Mouse (Mus musculus): ENCODE data around the gene Olfr1393.
"Not testable (repeated sequence)": the region's sequence is repeated elsewhere in the genome, so short reads cannot be mapped to it uniquely, and the experiment has no call there.

Olfr1393 gene

DNA sequence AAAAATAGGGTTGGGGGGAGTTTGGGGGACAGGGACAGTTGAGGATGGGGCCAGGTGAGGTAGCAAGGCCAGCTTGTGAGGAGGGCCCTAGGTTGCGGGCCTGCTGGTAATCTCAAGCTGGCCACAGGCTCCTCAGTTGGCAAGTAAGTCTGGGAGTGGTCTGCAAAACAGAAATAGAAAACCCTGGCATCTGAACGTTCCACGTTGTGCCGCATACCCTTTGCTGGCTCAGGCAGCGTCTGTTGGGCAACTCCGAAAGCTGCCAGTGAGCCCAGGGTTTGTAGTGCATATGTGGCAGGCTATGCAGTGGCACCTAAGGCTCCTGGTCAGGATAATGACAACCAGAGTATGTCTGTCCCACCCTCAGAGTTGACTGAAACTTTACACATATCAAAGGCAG lies 15.0 kb upstream of the Olfr1393 start:
- DNase-seq (ENCODE audit: low read depth, low spot score): no peak
- Histone ChIP-seq H3K36me3 (ENCODE audit: control insufficient read depth, insufficient read depth, low read length, poor library complexity, severe bottlenecking) (peaks cover 21% of the 10 kb centered on the region), H3K27me3 (ENCODE audit: control insufficient read depth, insufficient read depth, low read length, poor library complexity, severe bottlenecking) (no peaks in the 10 kb centered on the region)

DNA sequence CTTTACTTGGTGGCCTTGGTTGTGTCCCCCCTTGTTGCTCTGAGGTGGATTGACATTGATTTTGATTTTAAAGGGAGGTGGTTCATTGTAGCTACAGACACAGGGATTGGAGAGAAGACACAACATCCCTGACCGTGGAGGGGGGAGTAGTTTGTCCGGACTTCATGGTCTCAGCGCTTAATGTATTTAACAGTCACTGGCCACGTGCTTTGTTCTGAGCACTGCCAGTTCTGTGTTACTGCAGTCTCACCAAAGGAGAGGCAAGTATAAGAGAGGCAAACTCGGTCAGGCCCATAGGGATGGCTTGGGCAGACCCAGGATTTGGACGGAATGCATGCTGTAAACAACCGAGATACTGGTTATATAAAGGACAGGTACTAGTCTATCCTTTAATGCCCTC lies 14.0 kb upstream of the Olfr1393 start:
- Histone ChIP-seq H3K36me3 (ENCODE audit: control insufficient read depth, insufficient read depth, low read length, poor library complexity, severe bottlenecking) (peaks cover 21% of the 10 kb centered on the region), H3K27me3 (ENCODE audit: control insufficient read depth, insufficient read depth, low read length, poor library complexity, severe bottlenecking) (no peaks in the 10 kb centered on the region)
- no peak for DNase-seq (ENCODE audit: low read depth, low spot score)

DNA sequence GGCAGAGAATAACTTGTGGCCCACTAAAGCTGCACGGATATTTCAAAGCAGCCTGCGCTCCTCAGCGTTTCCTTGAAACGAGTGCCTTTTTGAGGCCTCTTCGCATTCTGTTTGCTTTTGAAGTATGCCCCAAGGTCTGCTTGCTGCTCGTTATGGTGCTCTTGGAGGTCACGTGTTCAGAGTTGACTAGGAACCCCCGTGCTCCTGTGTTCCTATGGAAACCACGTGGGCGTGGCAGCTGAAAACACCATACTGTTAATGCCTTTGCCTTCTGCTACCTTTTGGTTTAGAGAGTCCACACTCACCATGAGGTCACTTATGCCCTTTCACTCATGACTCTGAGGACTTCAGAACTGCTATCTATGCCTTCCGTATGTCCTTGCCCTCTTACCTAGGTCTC lies 13.5 kb upstream of the Olfr1393 start:
- Histone ChIP-seq H3K27me3 (ENCODE audit: control insufficient read depth, insufficient read depth, low read length, poor library complexity, severe bottlenecking) (no peaks in the 10 kb centered on the region), H3K36me3 (ENCODE audit: control insufficient read depth, insufficient read depth, low read length, poor library complexity, severe bottlenecking) (peaks cover 21% of the 10 kb centered on the region)
- no peak for DNase-seq (ENCODE audit: low read depth, low spot score)

DNA sequence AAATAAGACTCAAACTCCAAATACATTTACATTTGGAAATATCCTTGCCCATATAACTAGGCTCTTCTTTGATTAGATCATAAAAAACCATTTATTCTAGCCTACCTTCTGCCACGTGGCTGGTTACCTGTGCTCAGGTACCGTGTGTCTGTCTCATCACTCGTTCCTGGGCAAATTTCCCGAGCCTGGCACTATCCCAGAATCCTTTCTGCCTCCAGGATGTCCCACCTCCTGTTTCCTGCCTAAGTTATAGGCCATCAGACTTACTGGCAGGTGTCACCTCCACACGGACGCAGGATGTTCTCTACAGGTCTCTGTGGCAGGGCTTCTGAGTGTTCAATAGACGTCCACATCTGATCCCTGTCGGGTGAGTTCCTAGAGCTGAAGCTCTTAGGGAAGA lies 13.0 kb upstream of the Olfr1393 start:
- DNase-seq (ENCODE audit: low read depth, low spot score): no peak
- Histone ChIP-seq H3K36me3 (ENCODE audit: control insufficient read depth, insufficient read depth, low read length, poor library complexity, severe bottlenecking) (peaks cover 18% of the 10 kb centered on the region), H3K27me3 (ENCODE audit: control insufficient read depth, insufficient read depth, low read length, poor library complexity, severe bottlenecking) (no peaks in the 10 kb centered on the region)

DNA sequence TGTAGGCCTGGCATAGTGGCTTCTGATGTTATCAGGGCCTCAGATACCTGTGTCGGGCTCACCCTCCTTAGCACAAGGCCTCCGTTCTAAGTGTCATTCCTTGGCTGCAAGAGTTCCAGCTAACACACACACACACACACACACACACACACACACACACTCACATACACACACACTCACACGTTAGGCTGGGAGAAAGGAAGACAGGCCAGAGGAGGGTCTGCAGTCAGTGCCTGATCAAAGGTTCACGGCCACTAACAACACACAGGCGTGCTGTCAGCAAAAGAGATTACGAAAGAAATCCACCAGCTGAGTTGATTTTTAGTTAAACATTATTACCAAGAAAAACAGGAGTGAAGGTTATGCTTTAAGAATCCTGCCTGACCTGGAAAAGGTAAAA lies 11.4 kb upstream of the Olfr1393 start:
- no peaks in the 10 kb centered on the region for H3K27me3 ChIP-seq (ENCODE audit: control insufficient read depth, insufficient read depth, low read length, poor library complexity, severe bottlenecking)
- no peak for DNase-seq (ENCODE audit: low read depth, low spot score)
- H3K36me3 ChIP-seq (ENCODE audit: control insufficient read depth, insufficient read depth, low read length, poor library complexity, severe bottlenecking): peaks cover 6% of the 10 kb centered on the region

DNA sequence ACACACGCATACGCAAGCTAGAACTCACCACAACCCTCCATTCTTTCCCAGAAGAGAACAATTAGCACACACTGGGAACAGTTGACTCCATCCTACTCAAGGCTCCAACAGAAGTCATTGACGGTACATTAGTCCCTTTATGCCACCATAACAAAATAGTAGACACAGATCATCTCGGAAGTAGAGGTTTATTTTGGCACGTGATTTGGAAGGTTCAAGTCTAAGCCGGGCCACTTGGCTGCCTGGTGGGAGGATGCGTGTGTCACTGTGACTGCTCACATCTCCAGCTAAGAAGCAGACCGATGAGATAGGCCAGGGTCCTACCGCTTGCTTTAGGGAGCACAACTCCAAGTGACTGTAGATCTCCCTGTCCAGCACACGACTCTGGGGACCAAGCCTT lies 10.8 kb upstream of the Olfr1393 start:
- peaks cover 6% of the 10 kb centered on the region for H3K36me3 ChIP-seq (ENCODE audit: control insufficient read depth, insufficient read depth, low read length, poor library complexity, severe bottlenecking)
- no peaks in the 10 kb centered on the region; the same call in 1 of the 2 replicates for H3K27me3 ChIP-seq (ENCODE audit: control insufficient read depth, insufficient read depth, low read length, poor library complexity, severe bottlenecking)
- no peak for DNase-seq (ENCODE audit: low read depth, low spot score)

DNA sequence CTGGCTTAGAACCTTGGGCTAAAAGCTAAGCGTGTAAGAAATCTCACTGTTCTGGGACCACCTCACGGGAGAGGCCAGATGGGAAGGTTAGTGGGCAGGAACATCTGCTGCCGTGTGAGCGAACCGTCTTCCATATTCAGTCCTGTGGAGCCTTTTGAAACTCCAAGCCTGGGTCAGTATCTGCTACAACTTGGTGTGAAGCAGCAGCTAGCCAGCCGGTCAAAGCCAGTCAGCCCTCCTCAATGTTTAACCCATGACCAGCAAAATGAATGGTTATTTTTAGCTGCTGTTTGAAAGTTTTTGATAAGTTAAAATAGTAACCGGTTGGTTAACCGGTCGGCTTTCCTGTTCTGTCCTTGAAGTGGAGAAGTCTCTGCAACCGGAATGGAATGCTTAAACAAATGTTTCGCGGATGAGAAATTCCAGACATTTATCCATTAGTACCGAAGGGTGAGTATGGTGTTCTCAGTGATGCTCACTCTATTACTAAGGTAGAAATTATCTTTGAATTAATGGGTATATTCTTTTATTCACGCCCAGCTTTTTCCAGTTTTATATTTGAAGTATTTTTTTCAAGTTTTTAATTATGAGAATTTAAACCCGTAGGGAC lies 10.0 kb upstream of the Olfr1393 start:
- Histone ChIP-seq H3K36me3 (ENCODE audit: control insufficient read depth, insufficient read depth, low read length, poor library complexity, severe bottlenecking) (peaks cover under 1% of the 10 kb centered on the region), H3K27me3 (ENCODE audit: control insufficient read depth, insufficient read depth, low read length, poor library complexity, severe bottlenecking) (no peaks in the 10 kb centered on the region; the same call in 1 of the 2 replicates)
- no peak for DNase-seq (ENCODE audit: low read depth, low spot score)

DNA sequence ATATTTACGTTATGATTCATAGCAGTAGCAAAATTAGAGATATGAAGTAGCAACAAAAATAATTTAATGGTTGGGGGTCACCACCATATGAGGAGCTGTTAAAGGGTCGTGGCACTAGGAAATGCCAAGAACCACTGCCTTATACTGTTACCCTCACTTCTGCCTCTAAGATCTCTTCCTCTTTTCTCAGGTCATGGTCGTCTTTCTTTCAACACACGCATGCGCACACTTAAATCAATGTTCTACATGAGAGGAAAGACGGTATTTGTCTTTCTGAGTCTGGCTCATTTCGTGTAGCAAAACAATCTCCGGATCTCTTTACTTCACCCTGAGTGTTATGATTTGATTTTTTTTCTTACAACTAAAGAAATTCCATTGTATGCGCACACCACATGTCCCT lies 8.3 kb upstream of the Olfr1393 start:
- no peaks in the 10 kb centered on the region; the same call in 1 of the 2 replicates for H3K27me3 ChIP-seq (ENCODE audit: control insufficient read depth, insufficient read depth, low read length, poor library complexity, severe bottlenecking)
- peak; percentile 29 for DNase-seq (ENCODE audit: low read depth, low spot score)
- H3K36me3 ChIP-seq (ENCODE audit: control insufficient read depth, insufficient read depth, low read length, poor library complexity, severe bottlenecking): no peaks in the 10 kb centered on the region

DNA sequence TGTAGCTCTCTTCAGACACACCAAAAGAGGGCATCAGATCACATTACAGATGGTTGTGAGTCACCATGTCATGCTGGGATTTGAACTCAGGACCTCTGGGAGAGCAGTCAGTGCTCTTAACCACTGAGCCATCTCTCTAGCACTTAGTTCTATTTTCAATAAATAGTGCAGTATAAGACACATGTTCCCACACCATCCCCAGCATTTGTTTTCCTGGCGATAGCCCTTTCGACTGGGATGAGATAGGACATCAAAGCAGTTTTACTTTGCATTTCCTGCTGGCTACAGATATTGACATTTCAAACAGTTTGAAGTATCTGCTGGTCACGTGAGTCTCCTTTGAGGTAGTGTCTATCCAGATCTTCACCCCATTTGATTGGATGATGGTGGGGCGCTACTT lies 7.7 kb upstream of the Olfr1393 start:
- H3K36me3 ChIP-seq (ENCODE audit: control insufficient read depth, insufficient read depth, low read length, poor library complexity, severe bottlenecking): no peaks in the 10 kb centered on the region
- no peaks in the 10 kb centered on the region; the same call in 1 of the 2 replicates for H3K27me3 ChIP-seq (ENCODE audit: control insufficient read depth, insufficient read depth, low read length, poor library complexity, severe bottlenecking)
- no peak for DNase-seq (ENCODE audit: low read depth, low spot score)

DNA sequence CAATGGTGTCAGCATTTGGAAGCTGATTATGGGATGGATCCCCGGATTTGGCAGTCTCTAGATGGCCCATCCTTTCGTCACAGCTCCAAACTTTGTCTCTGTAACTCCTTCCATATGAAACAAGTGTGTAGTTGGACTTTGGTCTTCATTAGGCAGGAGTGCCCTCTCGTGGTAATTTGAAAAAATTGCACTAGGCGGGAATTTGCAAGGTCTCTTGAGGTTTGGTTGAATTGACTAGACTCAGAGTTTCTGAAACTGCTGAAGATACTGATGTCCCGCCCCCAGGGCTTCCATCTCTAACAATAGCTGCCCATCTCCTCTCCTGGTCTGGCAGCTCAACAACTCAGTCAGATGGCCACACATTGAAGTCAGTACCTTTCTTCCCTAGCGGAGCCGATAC lies 6.8 kb upstream of the Olfr1393 start:
- no peaks in the 10 kb centered on the region; the same call in 1 of the 2 replicates for H3K27me3 ChIP-seq (ENCODE audit: control insufficient read depth, insufficient read depth, low read length, poor library complexity, severe bottlenecking)

DNA sequence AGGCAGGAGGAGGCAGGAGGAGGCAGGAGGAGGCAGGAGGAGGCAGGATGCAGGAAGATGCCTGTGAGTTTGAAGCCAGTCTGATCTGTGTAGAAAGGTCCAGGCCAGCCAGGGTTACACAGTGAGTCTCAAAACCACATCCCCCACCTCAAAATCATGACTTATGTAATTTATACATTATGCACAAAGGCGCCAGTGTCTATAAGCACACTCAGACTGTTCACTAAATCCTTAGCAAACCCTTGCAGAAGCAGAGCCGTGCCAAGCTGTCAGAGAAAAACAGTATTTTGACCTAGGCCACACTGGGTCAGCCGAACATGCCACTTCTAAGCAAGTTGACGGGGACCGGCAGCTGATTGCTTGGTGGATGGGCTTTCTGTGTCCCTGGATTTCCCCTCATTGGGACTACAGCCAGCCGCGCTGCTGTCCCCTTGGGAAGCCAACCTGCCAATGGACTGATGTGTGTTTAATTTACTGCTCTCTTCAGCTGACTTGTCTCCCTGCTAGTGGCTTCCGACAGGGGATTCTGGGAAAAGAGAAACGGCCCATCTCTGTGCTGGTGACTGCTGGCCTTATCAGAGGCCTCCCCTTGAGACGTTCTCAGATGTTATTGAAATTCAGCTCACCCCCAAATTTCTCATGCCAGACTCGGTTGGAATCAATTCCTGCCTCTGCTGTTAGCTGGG lies 4.1 kb upstream of the Olfr1393 start:
- Histone ChIP-seq H3K36me3 (ENCODE audit: control insufficient read depth, insufficient read depth, low read length, poor library complexity, severe bottlenecking) (no peaks in the 10 kb centered on the region), H3K27me3 (ENCODE audit: control insufficient read depth, insufficient read depth, low read length, poor library complexity, severe bottlenecking) (no peaks in the 10 kb centered on the region; the same call in 1 of the 2 replicates)
- no peak for DNase-seq (ENCODE audit: low read depth, low spot score)

More for the DNA sequence above, 6.8 kb upstream of the Olfr1393 start:
- peak; percentile 78 for DNase-seq (ENCODE audit: low read depth, low spot score)
- no peaks in the 10 kb centered on the region for H3K36me3 ChIP-seq (ENCODE audit: control insufficient read depth, insufficient read depth, low read length, poor library complexity, severe bottlenecking)

DNA sequence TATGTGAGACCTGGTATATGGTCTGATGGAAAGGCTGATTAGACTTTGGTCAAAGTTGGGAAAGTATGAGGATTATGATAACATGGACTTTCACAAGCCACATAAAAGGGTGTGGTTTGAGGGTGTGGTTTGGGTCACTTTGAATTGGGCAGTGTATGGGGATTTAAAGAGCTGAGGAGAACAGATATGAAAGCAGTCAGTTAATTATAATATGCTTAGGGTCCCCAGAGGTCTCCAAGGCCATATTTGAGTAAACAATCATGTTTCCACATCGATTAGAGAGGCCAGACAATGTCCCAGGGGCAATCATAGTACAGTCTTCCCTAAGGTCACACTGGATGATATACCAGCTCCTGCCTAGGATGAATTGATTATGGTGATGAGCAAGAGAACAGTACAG lies 6.9 kb downstream of the Olfr1393 start, which contains the start of gene Olfr1392:
Gene Olfr1392 (plus strand): TSS at position 301 of the 400 bp plus-strand sequence.
- H3K27me3 ChIP-seq (ENCODE audit: control insufficient read depth, insufficient read depth, low read length, poor library complexity, severe bottlenecking); H3K36me3 ChIP-seq (ENCODE audit: control insufficient read depth, insufficient read depth, low read length, poor library complexity, severe bottlenecking); DNase-seq (ENCODE audit: low read depth, low spot score): not testable (repeated sequence)

DNA sequence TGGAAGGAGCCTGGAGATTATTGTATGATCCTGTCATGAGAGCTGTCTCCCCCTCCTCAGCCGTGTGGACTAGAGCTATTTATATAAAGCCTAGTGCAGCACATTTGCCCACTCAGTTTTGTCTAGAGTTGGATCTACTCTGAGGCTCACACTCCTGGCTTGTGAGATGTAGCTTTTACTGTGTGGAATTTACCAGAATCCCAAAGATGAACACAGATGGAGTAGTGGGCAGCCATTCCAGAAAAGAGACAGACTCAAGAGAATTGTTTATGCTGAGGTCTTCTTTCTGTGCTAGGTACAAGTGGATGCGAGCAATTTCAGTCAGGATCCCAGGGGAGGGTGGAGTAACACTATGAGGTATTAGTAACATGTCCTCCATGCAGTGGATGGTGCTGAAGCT lies 9.1 kb downstream of the Olfr1393 start:
- Histone ChIP-seq H3K36me3 (ENCODE audit: control insufficient read depth, insufficient read depth, low read length, poor library complexity, severe bottlenecking) (no peaks in the 10 kb centered on the region), H3K27me3 (ENCODE audit: control insufficient read depth, insufficient read depth, low read length, poor library complexity, severe bottlenecking) (no peaks in the 10 kb centered on the region; the same call in 1 of the 2 replicates)
- no peak for DNase-seq (ENCODE audit: low read depth, low spot score)

DNA sequence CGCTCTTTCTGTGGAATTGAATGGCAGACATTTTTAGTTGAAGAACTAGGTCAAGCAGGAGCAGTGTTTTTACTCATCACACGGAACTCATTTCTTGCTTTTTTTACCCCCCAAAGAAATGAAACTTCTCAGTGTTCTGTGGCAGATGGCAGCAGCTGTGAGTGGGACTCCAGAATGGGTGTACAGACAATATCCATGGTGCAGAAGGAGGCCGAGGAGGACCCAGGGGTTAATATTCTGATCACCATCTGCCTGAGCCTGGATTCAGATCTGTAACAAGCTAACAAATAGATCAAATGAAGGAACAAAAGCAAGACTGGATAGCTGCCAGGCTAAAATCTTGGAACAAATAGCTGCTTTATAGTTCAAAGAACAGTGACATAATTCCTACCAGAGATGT lies 14.7 kb downstream of the Olfr1393 start:
- no peak for DNase-seq (ENCODE audit: low read depth, low spot score)
- no peaks in the 10 kb centered on the region for H3K36me3 ChIP-seq (ENCODE audit: control insufficient read depth, insufficient read depth, low read length, poor library complexity, severe bottlenecking)
- H3K27me3 ChIP-seq (ENCODE audit: control insufficient read depth, insufficient read depth, low read length, poor library complexity, severe bottlenecking): no peaks in the 10 kb centered on the region; the same call in 1 of the 2 replicates

DNA sequence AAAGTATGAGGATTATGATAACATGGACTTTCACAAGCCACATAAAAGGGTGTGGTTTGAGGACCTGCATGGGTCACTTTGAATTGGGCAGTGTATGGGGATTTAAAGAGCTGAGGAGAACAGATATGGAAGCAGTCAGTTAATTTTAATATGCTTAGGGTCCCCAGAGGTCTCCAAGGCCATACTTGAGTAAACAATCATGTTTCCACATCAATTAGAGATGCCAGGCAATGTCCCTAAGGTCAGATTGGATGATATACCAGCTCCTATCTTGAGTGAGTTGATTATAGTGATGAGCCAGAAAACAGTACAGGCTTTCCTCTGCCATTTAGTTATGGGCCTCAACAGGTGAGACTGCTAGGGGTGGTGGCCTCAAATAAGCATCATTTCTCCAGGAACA lies 26.3 kb downstream of the Olfr1393 start, which contains the start of gene Olfr10:
Gene Olfr10 (plus strand): TSS at position 301 of the 400 bp plus-strand sequence.
- no peaks in the 10 kb centered on the region for H3K36me3 ChIP-seq (ENCODE audit: control insufficient read depth, insufficient read depth, low read length, poor library complexity, severe bottlenecking)
- H3K27me3 ChIP-seq (ENCODE audit: control insufficient read depth, insufficient read depth, low read length, poor library complexity, severe bottlenecking): no peaks in the 10 kb centered on the region
- no peak for DNase-seq (ENCODE audit: low read depth, low spot score)

Measured in splenic B cell, adult 2 months (primary cell).